Mouse (Mus musculus): Measurements from ENCODE around the gene Birc6. TPM values are rescaled to one million over a fixed set of nuclear protein-coding genes. Genes with fewer than 3 reads are reported as not detected.

Birc6 gene
- 44.1 TPM for polyA plus RNA-seq (2014; fragmentation: Illumina TruSeq; extraction: RNeasy Lipid Tissue Mini Kit (QIAGEN cat#74804); ENCODE audit: low read depth, low replicate concordance)

GRCm38 (mm10) chr17:74527729-74528607, at the start of gene Birc6:
Gene Birc6, plus strand, starts transcription at chr17:74528295.

GRCm38 (mm10) chr17:74489024-74489900, 38.8 kb upstream of the Birc6 start, which contains the start of gene Yipf4:
Gene Yipf4, plus strand, starts transcription at chr17:74489493.

GRCm38 (mm10) chr17:74717618-74718151, 189.6 kb downstream of the Birc6 start, which contains the start of gene Ttc27:
Gene Ttc27, plus strand, starts transcription at chr17:74717732.

Other genes with a start within 250 kb of the Birc6 start
- 251 TPM for gene Memo1, start 232.8 kb upstream of the Birc6 start, polyA plus RNA-seq (2014; fragmentation: Illumina TruSeq; extraction: RNeasy Lipid Tissue Mini Kit (QIAGEN cat#74804); ENCODE audit: low read depth, low replicate concordance)
- gene Dpy30, start 204.4 kb upstream of the Birc6 start, polyA plus RNA-seq (2014; fragmentation: Illumina TruSeq; extraction: RNeasy Lipid Tissue Mini Kit (QIAGEN cat#74804); ENCODE audit: low read depth, low replicate concordance), result 376 TPM
- gene Spast, start 189.3 kb upstream of the Birc6 start, polyA plus RNA-seq (2014; fragmentation: Illumina TruSeq; extraction: RNeasy Lipid Tissue Mini Kit (QIAGEN cat#74804); ENCODE audit: low read depth, low replicate concordance), result 98.1 TPM
- gene Slc30a6, start 132.7 kb upstream of the Birc6 start, polyA plus RNA-seq (2014; fragmentation: Illumina TruSeq; extraction: RNeasy Lipid Tissue Mini Kit (QIAGEN cat#74804); ENCODE audit: low read depth, low replicate concordance), result 10.7 TPM
- 2.6 TPM for gene Nlrc4, start 69.2 kb upstream of the Birc6 start, polyA plus RNA-seq (2014; fragmentation: Illumina TruSeq; extraction: RNeasy Lipid Tissue Mini Kit (QIAGEN cat#74804); ENCODE audit: low read depth, low replicate concordance)
- 132 TPM for gene Yipf4, start 38.8 kb upstream of the Birc6 start, polyA plus RNA-seq (2014; fragmentation: Illumina TruSeq; extraction: RNeasy Lipid Tissue Mini Kit (QIAGEN cat#74804); ENCODE audit: low read depth, low replicate concordance)
- gene Ttc27, start 189.4 kb downstream of the Birc6 start, polyA plus RNA-seq (2014; fragmentation: Illumina TruSeq; extraction: RNeasy Lipid Tissue Mini Kit (QIAGEN cat#74804); ENCODE audit: low read depth, low replicate concordance), result 18.6 TPM